Mouse (Mus musculus) spleen, embryonic (tissue): ENCODE data around the gene Gm45234.
"Not testable (repeated sequence)": the region's sequence is repeated elsewhere in the genome, so short reads cannot be mapped to it uniquely, and the experiment has no call there.

Source experiments
- CTCF ChIA-PET: fragments of 350-600 bp; sonication (Branson Sonifier 250); formaldehyde crosslinking; loops from one replicate; lab custom pipeline; 2022; lab: Charles Lee

Gene Gm45234

DNA sequence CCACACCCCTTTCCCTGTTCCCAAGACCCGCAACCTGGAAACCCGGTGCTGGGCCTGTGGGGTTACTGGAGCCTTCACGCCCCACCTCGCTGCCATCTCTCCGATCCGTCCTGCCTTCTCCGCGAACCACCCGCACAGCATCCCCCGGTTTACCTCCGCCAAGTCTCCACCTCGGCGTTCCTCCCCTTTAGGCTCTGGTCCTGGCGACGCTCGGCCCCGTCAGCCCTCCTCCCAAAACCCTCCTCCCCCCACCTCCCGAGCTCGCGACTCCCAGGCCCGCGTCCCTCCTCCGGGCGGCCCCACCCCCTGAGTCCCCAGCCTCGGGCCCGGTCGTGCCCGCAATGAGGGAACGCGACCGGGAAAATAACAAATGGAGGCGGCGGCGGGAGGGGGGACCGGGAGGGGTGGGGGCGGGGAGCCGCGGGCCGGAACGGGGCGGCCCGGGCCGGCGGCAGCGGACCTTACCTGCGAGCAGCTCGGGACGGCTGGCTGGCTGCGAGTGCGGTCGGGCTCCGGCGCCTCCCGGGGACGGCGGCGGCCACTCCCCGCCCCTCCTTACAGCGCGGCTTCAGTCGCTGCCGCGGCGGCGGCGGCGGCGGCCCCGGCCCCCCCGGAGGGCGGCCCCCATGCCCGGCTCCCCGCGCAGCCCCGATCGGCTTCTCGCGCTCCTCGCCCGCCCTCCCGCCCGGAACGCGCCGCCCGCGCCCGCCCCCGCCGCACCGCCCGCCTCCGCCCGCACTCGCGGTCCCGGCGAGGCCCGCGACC lies at the start of gene Gm45234, which contains the start of gene Atn1:
Gene Gm45234, minus strand, starts transcription at position 191 of the 765 bp plus-strand sequence.
Gene Atn1, minus strand, starts transcription at position 694 of the 765 bp plus-strand sequence.
- CTCF ChIA-PET, result interaction anchor here (0.6 to 1.3 kb wide), 4 partner anchors 31 to 348 kb away, joined by 3 to 9 read pairs (median 5); no protein-coding TSS in a partner anchor

DNA sequence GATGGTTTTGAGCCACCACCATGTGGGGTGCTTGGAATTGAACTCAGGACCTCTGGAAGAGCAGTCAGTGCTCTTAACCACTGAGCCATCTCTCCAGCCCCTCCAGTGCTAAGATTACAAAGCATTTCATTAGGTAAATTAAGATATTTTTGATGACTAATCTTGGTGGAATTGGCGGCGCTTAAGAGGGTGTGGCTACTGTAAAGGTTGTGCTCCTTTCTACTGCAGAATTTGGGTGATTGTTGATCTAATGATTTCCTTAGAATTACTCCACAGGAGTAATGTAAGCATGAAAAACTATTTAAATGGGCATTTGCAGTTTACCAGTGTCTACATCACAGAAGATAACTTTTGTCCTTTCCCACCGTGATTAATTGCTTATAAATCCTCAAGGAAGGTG lies 48.5 kb upstream of the Gm45234 start:
- CTCF ChIA-PET, result no interaction called here

DNA sequence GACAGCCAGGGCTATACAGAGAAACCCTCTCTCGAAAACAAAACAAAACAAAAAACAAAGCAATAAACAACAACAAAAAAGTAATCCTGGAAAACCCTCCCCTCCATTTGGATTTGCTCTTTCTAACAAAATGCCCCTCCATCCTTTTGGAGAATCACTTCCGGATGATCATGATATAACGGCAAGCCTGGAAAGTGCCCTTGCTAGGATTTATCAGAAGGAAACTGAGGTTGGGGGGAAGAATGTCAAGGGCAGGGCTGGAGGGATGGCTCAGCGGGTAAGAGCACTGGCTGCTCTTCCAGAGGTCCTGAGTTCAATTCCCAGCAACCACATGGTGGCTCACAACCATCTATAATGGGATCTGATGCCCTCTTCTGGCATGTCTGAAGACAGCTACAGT lies 47.9 kb upstream of the Gm45234 start:
- CTCF ChIA-PET, result not testable (repeated sequence)

DNA sequence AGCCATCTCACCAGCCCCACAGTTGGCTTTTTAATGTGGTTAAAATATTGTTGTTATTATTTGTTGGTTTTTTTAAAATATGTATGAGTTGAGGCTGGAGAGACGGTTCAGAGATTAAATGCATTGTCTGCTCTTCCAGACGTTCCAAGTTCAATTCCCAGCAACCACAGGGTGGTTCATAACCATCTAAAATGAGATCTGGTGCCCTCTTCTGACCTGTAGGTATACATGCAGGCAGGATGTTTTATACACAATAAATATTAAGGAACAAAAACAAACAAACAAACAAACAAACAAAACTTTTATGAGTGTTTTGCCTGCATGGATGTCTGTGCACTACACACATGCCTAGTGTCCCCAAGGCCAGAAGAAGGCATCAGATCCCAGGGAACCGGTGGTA lies 47.2 kb upstream of the Gm45234 start:
- CTCF ChIA-PET, result interaction anchor here (0.7 kb wide), 1 partner anchor 798 kb away, joined by 3 read pairs; no protein-coding TSS in a partner anchor

DNA sequence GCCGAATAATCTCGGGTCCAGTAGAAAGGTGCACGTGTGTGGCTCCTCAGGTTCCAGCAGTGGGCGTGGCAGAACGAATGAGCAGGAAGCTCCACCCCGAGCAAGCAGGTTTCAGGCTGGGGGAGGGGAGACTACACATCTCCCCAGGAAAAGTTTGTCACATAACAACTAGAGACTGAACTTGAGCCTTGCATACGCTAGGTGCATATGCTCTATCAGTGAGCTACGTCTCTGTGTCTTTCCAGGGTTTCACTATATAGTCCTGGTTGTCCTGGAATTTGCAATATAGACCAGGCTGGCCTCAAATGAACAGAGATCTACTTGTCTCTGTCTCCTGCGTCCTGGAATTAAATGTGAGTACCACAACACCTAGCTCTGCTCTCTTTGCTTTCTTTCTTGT lies 46.6 kb upstream of the Gm45234 start:
- CTCF ChIA-PET, result not testable (repeated sequence)

DNA sequence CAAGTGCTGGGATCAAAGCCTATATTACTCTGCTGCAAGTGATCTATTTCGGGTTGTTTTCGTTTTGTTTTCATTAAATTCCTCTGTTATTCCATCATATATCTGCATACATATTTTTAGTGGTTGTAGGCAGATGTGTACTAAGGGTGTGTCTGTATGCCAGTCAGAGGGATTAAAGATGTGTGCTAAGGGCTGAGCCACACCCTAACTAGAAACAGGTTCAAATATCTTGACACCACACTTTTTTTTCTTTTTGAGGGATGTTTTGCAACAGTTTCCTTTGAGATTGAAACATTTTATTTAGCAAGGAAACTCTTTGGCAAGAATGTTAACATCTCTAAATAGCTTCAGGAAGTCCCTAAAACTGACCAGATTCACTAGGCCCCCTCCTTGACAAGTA lies 40.4 kb upstream of the Gm45234 start:
- CTCF ChIA-PET, result no interaction called here

DNA sequence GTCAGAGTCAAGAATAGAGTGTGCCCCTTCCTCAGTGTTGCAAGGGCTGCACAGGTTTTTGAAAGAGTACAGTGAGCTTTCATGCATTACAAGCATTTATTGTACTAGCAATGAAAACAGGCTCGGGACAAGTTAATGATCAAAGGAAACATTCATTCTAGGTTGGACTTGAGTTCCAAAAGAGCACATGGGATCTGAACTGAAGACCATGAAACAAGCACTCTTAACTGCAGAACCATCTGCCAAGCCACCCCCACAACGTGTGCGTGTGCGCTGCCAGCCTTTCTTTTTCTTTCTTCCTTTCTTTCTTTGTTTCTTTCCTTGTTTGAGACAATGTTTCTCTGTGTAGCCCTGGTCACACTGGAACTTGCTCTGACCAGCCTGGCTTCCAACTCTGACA lies 40.0 kb upstream of the Gm45234 start:
- CTCF ChIA-PET, result no interaction called here

DNA sequence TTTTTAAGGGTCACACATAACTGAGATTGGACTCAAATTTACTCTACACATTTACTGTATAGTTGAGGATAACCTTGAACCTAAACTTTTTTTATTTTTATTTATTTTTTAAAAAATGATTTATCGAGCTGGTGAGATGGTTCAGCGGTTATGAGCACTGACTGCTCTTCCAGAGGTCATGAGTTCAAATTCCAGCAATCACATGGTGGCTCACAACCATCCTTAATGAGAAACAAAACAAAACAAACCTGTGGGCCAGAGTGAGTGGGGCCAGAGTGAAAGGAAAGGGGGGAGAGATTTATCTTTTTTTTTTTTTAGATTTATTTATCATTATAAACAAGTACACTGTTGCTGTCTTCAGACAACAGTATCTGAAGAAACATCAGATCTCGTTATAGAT lies 36.1 kb upstream of the Gm45234 start:
- CTCF ChIA-PET, result no interaction called here

DNA sequence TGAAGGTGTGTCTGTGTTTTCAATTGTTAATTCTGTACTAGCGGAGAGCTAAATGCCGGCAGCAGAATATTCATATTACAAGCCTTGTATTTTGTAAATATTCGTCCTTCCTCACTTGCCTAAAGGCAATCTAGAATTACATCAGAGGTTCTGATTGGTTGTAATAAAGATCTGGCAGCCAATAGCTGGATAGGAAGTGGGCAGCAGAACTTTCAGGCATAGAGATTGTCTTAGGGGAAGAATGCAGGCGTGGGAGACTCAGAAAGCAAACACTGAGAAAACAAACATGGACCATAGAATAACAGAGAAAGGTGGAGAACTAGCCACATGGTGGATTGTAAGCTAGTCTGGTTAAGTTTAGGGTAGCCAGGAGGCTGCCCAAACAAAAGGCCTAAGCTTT lies 34.3 kb upstream of the Gm45234 start:
- CTCF ChIA-PET, result interaction anchor here (0.6 kb wide), 1 partner anchor 263 kb away, joined by 3 read pairs; no protein-coding TSS in a partner anchor

DNA sequence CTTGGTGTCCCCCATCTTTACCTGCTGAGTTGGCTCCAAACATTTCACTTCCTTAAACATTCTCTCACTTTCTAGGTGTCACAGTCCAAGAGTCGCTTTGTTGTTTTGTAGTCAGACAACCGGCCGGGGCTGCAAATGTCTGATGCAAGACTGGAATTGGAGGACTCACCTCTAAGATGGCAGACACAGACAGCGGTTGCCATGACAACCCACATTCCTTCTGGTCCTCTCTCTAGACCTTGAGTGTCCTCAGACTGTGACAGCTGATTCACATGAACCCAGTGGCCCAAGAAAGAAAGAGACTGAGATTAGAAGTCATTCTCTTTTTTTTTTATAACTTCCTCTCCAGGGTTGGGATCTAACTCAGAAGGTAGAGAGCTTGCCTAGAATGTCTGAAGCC lies 33.7 kb upstream of the Gm45234 start:
- CTCF ChIA-PET, result no interaction called here

DNA sequence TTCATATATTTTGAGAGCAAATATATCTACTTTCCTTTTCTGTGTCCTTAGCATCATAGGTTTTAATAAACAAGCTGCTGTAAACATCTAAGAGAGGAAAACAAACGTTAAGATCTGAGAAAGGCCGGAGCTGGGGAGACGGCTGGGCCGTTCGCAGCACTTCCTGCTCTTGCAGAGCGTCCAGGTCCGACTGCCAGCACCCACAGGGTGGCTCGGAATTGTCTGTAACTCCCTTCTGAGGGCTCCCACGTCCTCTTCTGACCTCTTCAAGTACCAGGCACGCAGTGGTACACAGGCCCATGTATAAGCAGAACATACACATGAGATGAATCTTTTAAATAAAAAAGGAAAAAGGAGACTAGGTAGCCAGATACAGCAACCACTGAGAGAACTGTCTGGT lies 31.9 kb upstream of the Gm45234 start:
- CTCF ChIA-PET, result no interaction called here

DNA sequence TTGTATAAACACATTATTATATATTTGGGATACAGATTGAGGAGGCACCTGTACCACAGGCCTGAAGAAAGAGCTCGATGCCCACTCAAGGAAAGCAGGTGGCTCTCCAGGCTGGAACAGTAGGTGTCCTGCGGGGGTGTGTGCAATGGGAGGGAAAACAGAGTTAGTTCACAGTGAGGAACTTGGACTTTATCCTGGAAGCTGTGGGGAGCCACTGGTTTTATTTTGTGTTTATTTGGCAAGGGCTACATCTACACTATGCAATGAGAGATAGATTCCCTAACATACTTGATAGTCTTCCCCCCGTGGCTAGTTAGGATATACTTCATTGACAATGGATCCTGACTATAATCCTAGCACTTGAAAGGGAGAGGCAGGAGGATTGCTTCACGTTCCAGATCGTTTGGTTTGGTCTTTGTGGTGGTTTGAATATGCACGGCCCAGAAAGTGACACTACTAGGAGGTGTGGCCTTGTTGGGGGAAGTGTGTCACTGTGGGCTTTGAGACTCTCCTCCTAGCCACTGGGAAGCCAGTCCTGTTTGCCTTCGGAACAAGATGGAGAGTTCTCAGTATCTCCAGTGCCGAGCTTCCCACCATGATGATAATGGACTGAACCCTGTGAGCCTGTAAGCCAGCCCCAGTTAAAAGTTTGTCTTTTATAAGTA lies 31.1 kb upstream of the Gm45234 start:
- CTCF ChIA-PET, result no interaction called here

DNA sequence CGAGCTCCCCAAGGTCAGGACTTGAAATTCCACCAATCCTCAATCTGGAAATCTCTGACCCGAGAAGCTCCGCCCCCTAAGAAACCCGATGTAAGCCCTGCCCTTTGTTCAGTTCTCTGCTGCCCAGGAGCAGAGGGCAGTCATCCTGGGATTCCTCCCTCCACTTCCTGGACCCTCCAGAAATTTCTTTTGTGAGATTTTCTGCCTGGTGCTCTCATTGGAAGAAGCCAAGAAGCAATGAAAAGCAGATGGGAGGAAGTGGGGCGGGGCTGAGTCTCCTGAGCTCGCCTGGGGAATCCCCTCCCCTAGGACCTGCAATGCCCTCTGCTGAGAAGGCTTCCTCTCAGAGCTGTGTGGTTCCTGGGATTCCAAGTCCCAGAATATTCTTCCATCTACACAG lies 26.6 kb upstream of the Gm45234 start:
- CTCF ChIA-PET, result interaction anchor here (0.6 kb wide), 1 partner anchor 32 kb away, joined by 3 read pairs; the partner anchor contains the start of gene Tpi1

DNA sequence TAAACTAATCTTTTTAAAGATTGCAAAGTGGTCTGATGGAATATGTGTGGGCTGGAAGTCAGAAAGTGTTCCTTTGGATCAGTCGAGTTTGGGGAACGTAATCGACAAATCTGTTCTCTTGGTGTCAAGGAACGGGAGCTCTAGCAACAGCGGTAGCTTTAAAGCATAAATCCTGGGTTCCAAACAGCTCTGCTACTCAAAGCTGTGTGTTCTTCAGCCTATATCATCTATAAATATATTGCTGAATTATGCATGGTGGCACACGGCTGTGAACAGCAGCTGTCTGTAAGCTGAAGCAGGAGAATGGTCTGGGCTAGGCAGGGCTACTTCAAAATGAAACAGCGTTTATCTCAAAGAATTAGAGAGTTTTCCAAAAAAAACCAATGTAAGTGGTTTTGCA lies 25.1 kb upstream of the Gm45234 start:
- CTCF ChIA-PET, result no interaction called here

DNA sequence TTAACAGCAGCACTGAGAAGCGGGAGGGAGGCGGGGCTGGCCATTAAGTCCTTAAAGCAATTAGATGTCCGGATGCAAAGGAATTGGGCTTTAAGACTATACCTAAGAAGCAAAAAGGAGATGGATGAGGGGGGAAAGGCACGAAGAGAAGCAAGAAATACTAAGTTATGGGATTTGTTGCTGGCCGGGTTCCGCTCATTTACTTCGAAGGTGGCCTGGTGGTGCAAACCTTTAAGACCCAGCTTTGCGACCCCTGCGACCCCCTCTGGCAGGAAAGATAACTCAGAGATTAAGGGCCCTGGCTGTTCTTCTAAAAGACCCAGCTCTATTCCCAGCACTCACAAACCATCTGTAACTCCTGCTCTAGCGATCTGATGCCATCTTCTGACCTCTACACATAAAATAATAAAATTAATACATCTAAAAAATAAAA lies 24.2 kb upstream of the Gm45234 start:
- CTCF ChIA-PET, result interaction anchor here (0.6 kb wide), 1 partner anchor 322 kb away, joined by 3 read pairs; no protein-coding TSS in a partner anchor

DNA sequence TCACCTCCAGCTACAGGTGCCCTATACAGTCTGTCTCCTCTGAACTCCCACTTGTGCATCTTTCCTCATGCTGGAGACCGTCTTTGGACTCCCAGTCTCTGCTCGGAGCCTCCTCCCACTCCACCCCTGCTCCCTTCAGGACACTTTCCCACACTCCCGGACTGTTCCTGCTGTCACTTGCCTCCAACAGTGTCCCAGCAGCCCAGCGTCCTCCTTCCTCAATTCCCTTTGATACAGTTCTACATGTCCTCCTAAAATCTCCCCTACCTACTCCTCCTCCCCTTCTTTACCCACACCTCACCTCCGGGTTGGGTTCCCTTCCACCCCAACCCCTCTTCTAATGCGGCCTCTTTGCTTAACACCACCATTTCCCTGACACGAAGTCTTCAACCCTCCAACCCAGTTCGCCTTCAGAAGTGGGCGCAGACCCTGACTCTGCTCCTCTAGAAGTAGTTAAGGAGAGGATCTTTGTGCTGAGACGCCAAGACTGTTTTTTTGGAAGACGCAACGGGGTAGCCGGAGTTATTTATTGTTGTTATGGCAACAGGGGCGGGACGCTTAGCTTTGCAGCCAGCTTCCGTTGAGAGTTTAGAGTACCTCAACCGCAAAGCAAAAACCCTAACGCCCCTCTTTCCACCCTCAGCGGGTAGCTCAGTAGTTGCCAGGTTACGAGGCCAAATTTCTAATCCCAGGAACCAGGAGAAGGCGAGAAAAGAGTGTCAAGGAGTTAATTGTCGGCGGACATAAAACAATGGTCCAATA lies 23.6 kb upstream of the Gm45234 start, which contains the start of gene Lrrc23:
Gene Lrrc23, minus strand, starts transcription at position 506 of the 762 bp plus-strand sequence.
- CTCF ChIA-PET, result interaction anchor here (0.6 kb wide), 1 partner anchor 323 kb away, joined by 3 read pairs; no protein-coding TSS in a partner anchor

DNA sequence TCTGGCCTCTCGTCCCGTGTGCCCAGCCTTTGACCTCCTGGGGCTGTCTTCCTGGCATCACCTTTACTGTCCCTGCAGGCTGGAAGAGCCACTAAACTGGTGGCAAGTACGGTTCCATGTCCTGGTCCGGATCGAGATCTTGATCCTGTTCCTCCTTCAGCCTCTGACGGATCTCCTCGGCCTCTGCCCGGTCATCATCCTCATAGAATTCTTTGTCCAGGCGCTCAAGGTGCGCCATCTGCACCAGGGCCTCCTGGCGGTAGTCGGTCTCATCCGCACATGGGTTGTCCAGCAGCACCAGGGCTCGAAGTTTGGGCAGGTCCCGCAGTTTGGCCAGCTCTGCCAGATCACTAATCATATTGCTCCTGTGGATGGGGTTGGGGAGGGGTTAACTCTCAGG lies 14.7 kb upstream of the Gm45234 start:
- CTCF ChIA-PET, result interaction anchor here (0.6 to 1.0 kb wide), 2 partner anchors 50 to 124 kb away, joined by 3 to 4 read pairs; no protein-coding TSS in a partner anchor

DNA sequence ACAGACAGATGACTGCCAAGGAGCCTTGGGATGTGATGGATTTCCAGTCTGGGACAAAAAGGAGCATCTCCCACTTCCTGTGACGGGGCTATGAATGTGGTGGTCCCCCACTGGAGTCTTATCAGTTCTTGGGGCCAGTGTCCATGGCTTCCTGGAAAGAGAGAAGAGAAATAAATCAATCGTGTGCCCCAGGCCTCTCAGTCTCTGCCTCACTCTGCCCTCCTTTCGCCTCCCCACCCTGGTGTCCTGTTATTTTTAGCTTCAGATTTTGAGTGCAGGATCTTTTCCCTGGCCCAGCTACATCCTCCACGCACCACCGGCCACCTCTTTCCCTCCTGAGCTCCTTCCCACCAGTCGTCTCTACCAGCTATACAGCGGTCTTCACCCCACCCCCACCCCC lies 14.2 kb upstream of the Gm45234 start:
- CTCF ChIA-PET, result interaction anchor here (1.0 kb wide), 1 partner anchor 50 kb away, joined by 3 read pairs; no protein-coding TSS in a partner anchor

DNA sequence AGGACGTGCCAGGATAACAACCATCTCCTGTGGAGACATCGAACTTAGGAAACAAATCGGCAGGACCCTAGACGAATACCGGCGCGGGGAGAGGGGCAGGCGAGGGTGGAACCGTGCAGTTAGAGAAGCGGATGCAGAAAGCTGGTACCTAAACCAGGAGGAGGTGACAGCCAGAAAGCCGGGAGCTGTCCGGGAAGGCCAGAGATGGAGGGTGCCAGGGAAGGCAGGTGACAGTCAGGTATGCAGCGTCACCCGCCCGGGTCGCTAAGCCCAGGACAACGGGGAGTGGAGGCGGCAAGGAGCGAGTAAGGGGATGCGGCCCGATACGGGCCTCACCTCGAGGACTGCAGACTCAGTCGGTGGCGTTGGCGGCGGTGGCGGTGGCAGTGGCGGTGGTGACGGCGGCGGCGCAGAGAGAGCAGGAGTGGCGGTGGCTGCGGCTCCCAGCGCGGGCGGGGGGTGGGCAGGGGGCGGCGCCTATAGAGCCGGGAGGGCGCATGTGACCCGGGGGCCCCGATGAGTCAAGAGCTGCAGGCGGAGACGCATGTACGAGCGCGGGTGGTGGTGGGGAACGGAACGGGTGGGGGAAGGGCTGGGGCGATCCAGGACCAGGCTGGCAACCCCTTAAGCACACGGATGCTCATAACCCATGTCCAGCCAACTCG lies 13.4 kb upstream of the Gm45234 start, which contains the start of gene Eno2:
Gene Eno2, minus strand, starts transcription at position 573 of the 665 bp plus-strand sequence.
- CTCF ChIA-PET, result no interaction called here

DNA sequence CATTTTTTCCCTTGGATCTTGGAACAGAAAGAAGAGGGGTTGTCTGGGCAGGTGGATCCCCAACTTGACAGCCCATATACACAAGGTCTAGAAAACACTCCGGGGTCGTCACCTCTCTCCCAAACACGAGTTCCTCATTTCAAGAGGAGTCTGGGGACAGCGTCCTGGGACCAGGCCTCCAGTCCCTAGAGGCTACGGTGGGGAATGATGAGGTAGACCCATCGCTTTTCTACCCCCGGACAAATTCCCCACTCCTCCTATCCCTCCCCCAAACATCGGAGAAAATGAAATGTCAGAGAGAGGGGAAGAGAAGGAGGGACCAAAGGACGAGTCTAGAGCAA lies 12.9 kb upstream of the Gm45234 start:
- CTCF ChIA-PET, result no interaction called here
